Mouse (Mus musculus): ENCODE measurements around the gene Dbf4. TPM values are rescaled to one million over a fixed set of nuclear protein-coding genes. Genes with fewer than 3 reads are reported as not detected.

Gene Dbf4
- 7.4 and 13.4 TPM in 2 replicates for polyA plus RNA-seq (2015; fragmentation: Nextera tagmentation; extraction: Ambion mirVana)

- peak within 1 kb of the TSS; percentile 81 for H3K27ac ChIP-seq (replicated peaks)
- peak; percentile 99 for ATAC-seq (ENCODE audit: low FRiP score)
- peaks cover 10% of the 10 kb centered on the region for H3K4me1 ChIP-seq
- peak within 1 kb of the TSS; percentile 94 for H3K4me3 ChIP-seq (replicated peaks)
- H3K27me3 ChIP-seq (replicated peaks): no peaks in the 10 kb centered on the region
- no peaks in the 10 kb centered on the region for H3K9me3 ChIP-seq (replicated peaks)
- 0 out of 2 replicates have a peak, but pooled peaks cover 2% of the 10 kb centered on the region for H3K36me3 ChIP-seq
- H3K4me2 ChIP-seq: peak within 1 kb of the TSS; percentile 86
- peak within 1 kb of the TSS; percentile 74 for H3K9ac ChIP-seq (replicated peaks)
- under 1% methylated on average over 92 of the region's 93 CpGs for WGBS
Observed at GRCm38 (mm10) chr5:8422157-8422931, at the start of gene Dbf4, which contains the start of gene Slc25a40. Gene Dbf4 (minus strand): TSS chr5:8422716. Gene Slc25a40 (plus strand): TSS chr5:8422850.

DNA sequence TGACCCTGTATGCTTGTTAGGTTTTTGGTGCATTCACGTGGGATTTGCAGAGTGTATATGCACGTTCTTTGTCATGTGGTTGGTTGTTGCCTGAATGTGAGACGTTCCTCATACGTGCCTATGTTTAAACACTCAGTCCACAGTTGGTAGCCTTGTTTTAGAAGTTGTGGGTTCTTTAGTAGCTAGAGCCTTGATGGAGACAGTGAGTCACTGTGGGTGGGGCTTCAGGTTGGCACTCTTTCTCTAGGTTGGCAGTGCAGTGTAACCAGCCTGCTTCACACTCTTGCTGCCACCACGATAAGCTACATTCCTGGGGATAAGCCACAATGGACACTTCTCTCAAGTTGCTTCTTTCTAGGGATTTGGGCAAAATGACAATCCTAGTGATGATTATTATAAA lies 34.0 kb upstream of the Dbf4 start:
- 91% methylated on average over 5 of the region's 5 CpGs for WGBS
- H3K27me3 ChIP-seq (replicated peaks): no peaks in the 10 kb centered on the region
- H3K9ac ChIP-seq (replicated peaks): no peak overlapping the region

DNA sequence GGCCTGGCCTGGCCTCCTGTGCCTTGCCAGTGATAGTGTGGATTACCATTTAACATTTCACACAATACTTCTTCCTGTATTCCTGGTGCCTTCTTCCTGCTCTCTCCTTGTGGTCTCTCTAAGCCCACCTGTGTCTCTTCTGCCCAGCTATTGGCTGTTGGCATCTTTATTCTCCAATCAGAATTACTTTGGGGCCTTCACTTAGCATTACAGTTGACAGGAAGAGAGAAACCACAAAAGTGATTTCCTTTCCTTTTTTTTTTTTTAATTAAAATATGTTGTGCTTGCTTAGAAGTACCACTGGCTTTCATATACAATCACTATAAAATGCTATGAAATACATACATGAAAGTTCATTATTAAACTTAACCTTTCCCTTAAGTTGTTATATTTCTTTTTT lies 33.0 kb upstream of the Dbf4 start:
- H3K4me3 ChIP-seq (replicated peaks): no peak overlapping the region
- peaks cover 8% of the 10 kb centered on the region for H3K36me3 ChIP-seq
- no peaks in the 10 kb centered on the region for H3K27me3 ChIP-seq (replicated peaks)
- no peak overlapping the region for H3K27ac ChIP-seq (replicated peaks)
- no peak overlapping the region for H3K4me2 ChIP-seq
- ATAC-seq (ENCODE audit: low FRiP score): no peak
- H3K4me1 ChIP-seq: no peaks in the 10 kb centered on the region
- H3K9ac ChIP-seq (replicated peaks): no peak overlapping the region
- H3K9me3 ChIP-seq (replicated peaks): no peaks in the 10 kb centered on the region

More for the DNA sequence above, 34.0 kb upstream of the Dbf4 start:
- no peak overlapping the region for H3K4me2 ChIP-seq
- H3K27ac ChIP-seq (replicated peaks): no peak overlapping the region
- H3K9me3 ChIP-seq (replicated peaks): no peaks in the 10 kb centered on the region
- H3K4me1 ChIP-seq: no peaks in the 10 kb centered on the region
- no peak overlapping the region for H3K4me3 ChIP-seq (replicated peaks)
- peaks cover 8% of the 10 kb centered on the region for H3K36me3 ChIP-seq
- ATAC-seq (ENCODE audit: low FRiP score): no peak

DNA sequence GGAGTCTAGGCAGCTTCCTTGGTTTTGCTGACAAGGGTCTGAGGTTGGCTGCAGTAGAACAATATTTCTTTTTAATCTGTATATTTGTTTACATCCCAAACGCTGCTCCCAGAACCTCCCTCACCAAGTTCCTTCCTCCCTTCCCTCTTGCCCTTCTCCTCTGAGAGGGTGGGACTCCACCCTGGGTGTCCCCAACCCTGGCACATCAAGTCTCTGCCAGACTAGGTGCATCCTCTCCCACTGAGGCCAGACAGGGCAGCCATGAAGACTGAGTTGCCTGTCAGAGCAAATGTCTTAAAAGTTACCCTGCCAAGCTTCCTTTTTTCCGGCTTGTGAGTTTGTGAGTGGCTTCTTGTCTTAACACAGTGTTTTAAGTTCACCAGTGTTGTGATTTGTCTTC lies 16.6 kb upstream of the Dbf4 start:
- H3K27me3 ChIP-seq (replicated peaks): no peaks in the 10 kb centered on the region
- no peak overlapping the region for H3K4me2 ChIP-seq
- H3K9ac ChIP-seq (replicated peaks): no peak overlapping the region
- H3K36me3 ChIP-seq: peaks cover 4% of the 10 kb centered on the region
- no peak overlapping the region for H3K27ac ChIP-seq (replicated peaks)
- WGBS: 83% methylated on average over 2 of the region's 2 CpGs
- H3K9me3 ChIP-seq (replicated peaks): no peaks in the 10 kb centered on the region
- ATAC-seq (ENCODE audit: low FRiP score): no peak
- H3K4me3 ChIP-seq (replicated peaks): no peak overlapping the region
- H3K4me1 ChIP-seq: no peaks in the 10 kb centered on the region

GRCm38 (mm10) chr5:8437481-8438156 lies 15.1 kb upstream of the Dbf4 start:
- no peaks in the 10 kb centered on the region for H3K9me3 ChIP-seq (replicated peaks)
- no peak overlapping the region for H3K4me2 ChIP-seq
- H3K27me3 ChIP-seq (replicated peaks): no peaks in the 10 kb centered on the region
- WGBS: 91% methylated on average over 5 of the region's 5 CpGs
- no peak overlapping the region for H3K9ac ChIP-seq (replicated peaks)
- H3K4me1 ChIP-seq: no peaks in the 10 kb centered on the region
- no peak overlapping the region for H3K4me3 ChIP-seq (replicated peaks)
- H3K27ac ChIP-seq (replicated peaks): no peak overlapping the region
- no peak for ATAC-seq (ENCODE audit: low FRiP score)
- H3K36me3 ChIP-seq: peaks cover 4% of the 10 kb centered on the region

- Histone ChIP-seq H3K4me1 (peaks cover 10% of the 10 kb centered on the region), H3K9ac (replicated peaks) (no peak overlapping the region), H3K9me3 (replicated peaks) (no peaks in the 10 kb centered on the region), H3K27ac (replicated peaks) (no peak overlapping the region), H3K4me3 (replicated peaks) (no peak overlapping the region), H3K4me2 (no peak overlapping the region), H3K27me3 (replicated peaks) (no peaks in the 10 kb centered on the region), H3K36me3 (peaks cover 4% of the 10 kb centered on the region; the same call in 1 of the 2 replicates)
- no peak for ATAC-seq (ENCODE audit: low FRiP score)
- WGBS: 83% methylated on average over 5 of the region's 5 CpGs
Observed at GRCm38 (mm10) chr5:8425899-8426298, 3.4 kb upstream of the Dbf4 start.

- Histone ChIP-seq H3K9ac (replicated peaks) (no peak overlapping the region), H3K4me1 (peaks cover 10% of the 10 kb centered on the region), H3K36me3 (no peaks in the 10 kb centered on the region), H3K4me2 (peak overlapping the region; percentile 86), H3K4me3 (replicated peaks) (peak overlapping the region; percentile 94), H3K9me3 (replicated peaks) (no peaks in the 10 kb centered on the region), H3K27me3 (replicated peaks) (no peaks in the 10 kb centered on the region), H3K27ac (replicated peaks) (no peak overlapping the region)
- no peak for ATAC-seq (ENCODE audit: low FRiP score)
- WGBS: 13% methylated on average over 7 of the region's 7 CpGs
Observed at GRCm38 (mm10) chr5:8424116-8424515, 1.6 kb upstream of the Dbf4 start.

GRCm38 (mm10) chr5:8422932-8423928 lies 714 bp upstream of the Dbf4 start:
- peak; percentile 8; the same call in 1 of the 2 replicates for ATAC-seq (ENCODE audit: low FRiP score)
- H3K27me3 ChIP-seq (replicated peaks): no peaks in the 10 kb centered on the region
- H3K36me3 ChIP-seq: no peaks in the 10 kb centered on the region
- H3K4me3 ChIP-seq (replicated peaks): peak overlapping the region; percentile 94
- peak overlapping the region; percentile 81 for H3K27ac ChIP-seq (replicated peaks)
- H3K4me1 ChIP-seq: peaks cover 10% of the 10 kb centered on the region
- H3K9me3 ChIP-seq (replicated peaks): no peaks in the 10 kb centered on the region
- H3K4me2 ChIP-seq: peak overlapping the region; percentile 86
- H3K9ac ChIP-seq (replicated peaks): peak overlapping the region; percentile 74
- WGBS: under 1% methylated on average over 40 of the region's 40 CpGs

- Histone ChIP-seq H3K9ac (replicated peaks) (no peak overlapping the region; the same call in 1 of the 2 replicates), H3K27me3 (replicated peaks) (no peaks in the 10 kb centered on the region), H3K36me3 (0 out of 2 replicates have a peak, but pooled peaks cover 4% of the 10 kb centered on the region), H3K4me3 (replicated peaks) (peak overlapping the region; percentile 94), H3K4me2 (peak overlapping the region; percentile 86), H3K27ac (replicated peaks) (no peak overlapping the region), H3K4me1 (peaks cover 10% of the 10 kb centered on the region), H3K9me3 (replicated peaks) (no peaks in the 10 kb centered on the region)
- no peak for ATAC-seq (ENCODE audit: low FRiP score)
- WGBS: 8% methylated on average over 3 of the region's 3 CpGs
Observed at GRCm38 (mm10) chr5:8421424-8421823, 1.1 kb downstream of the Dbf4 start.

DNA sequence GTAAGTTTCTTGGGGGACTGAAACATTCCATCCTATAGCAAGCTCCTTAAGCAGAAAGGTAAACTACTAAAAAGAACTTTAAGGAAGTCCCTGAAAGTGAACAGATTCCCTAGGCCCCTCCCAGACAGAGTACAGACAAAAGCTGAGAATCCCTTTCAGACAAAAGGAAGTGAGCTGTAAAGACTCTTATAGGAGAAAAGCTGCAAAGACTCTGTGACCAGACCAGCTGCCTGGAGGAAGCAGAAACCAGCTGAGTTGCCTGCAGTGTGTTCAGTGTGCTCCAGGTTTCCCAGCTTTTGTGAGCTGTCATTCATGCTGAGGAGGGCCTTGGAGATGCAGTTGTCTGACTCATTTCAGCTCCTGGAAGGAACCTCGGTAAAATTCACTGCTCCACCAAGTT lies 5.1 kb downstream of the Dbf4 start:
- Histone ChIP-seq H3K36me3 (0 out of 2 replicates have a peak, but pooled peaks cover 8% of the 10 kb centered on the region), H3K4me2 (no peak overlapping the region), H3K27ac (replicated peaks) (no peak overlapping the region), H3K4me1 (peaks cover 4% of the 10 kb centered on the region), H3K9ac (replicated peaks) (no peak overlapping the region), H3K27me3 (replicated peaks) (no peaks in the 10 kb centered on the region), H3K9me3 (replicated peaks) (no peaks in the 10 kb centered on the region), H3K4me3 (replicated peaks) (no peak overlapping the region)
- ATAC-seq (ENCODE audit: low FRiP score): no peak
- WGBS: 59% methylated on average over 1 of the region's 1 CpGs

All from neural tube, embryonic 15.5 days (tissue).